Mouse (Mus musculus): ENCODE data around the gene Fam19a4. TPM values are rescaled to one million over a fixed set of nuclear protein-coding genes. Genes with fewer than 3 reads are reported as not detected.
"Not testable (repeated sequence)": the region's sequence is repeated elsewhere in the genome, so short reads cannot be mapped to it uniquely, and the experiment has no call there.

Fam19a4 gene
- polyA plus RNA-seq, 1 experiment from 2014 or later: 0.08 TPM

GRCm38 (mm10) chr6:96944796-96945195, 115.4 kb downstream of the Fam19a4 start:
- Histone ChIP-seq H3K4me2 (no peak overlapping the region), H3K4me1 (replicated peaks) (no peaks in the 10 kb centered on the region), H3K9me3 (replicated peaks) (no peaks in the 10 kb centered on the region), H3K27me3 (replicated peaks) (no peaks in the 10 kb centered on the region), H3K4me3 (no peak overlapping the region), H3K9ac (no peak overlapping the region), H3K27ac (ENCODE audit: poor library complexity, severe bottlenecking) (no peak overlapping the region), H3K36me3 (no peaks in the 10 kb centered on the region)
- ATAC-seq (ENCODE audit: insufficient number of reproducible peaks, low FRiP score): peak; percentile 18; the same call in 1 of the 2 replicates
- 9% methylated on average over 2 of the region's 2 CpGs for WGBS

GRCm38 (mm10) chr6:96935776-96936175, 124.4 kb downstream of the Fam19a4 start:
- 50% methylated on average over 1 of the region's 1 CpGs for WGBS
- no peaks in the 10 kb centered on the region for H3K27me3 ChIP-seq (replicated peaks)
- no peak for ATAC-seq (ENCODE audit: insufficient number of reproducible peaks, low FRiP score)

GRCm38 (mm10) chr6:96909061-96909480, 151.1 kb downstream of the Fam19a4 start:
- no peak overlapping the region for H3K27ac ChIP-seq (ENCODE audit: poor library complexity, severe bottlenecking)
- H3K4me1 ChIP-seq (replicated peaks): no peaks in the 10 kb centered on the region
- H3K4me2 ChIP-seq: no peak overlapping the region
- H3K9me3 ChIP-seq (replicated peaks): no peaks in the 10 kb centered on the region
- no peaks in the 10 kb centered on the region for H3K27me3 ChIP-seq (replicated peaks)
- WGBS: 58% methylated on average over 8 of the region's 8 CpGs
- H3K36me3 ChIP-seq: no peaks in the 10 kb centered on the region
- no peak overlapping the region for H3K9ac ChIP-seq
- ATAC-seq (ENCODE audit: insufficient number of reproducible peaks, low FRiP score): no peak
- no peak overlapping the region for H3K4me3 ChIP-seq

More at GRCm38 (mm10) chr6:96935776-96936175, 124.4 kb downstream of the Fam19a4 start:
- Histone ChIP-seq H3K27ac (ENCODE audit: poor library complexity, severe bottlenecking) (no peak overlapping the region), H3K9me3 (replicated peaks) (peaks cover 4% of the 10 kb centered on the region; the same call in 1 of the 2 replicates), H3K36me3 (no peaks in the 10 kb centered on the region), H3K4me2 (no peak overlapping the region), H3K4me3 (no peak overlapping the region), H3K9ac (no peak overlapping the region), H3K4me1 (replicated peaks) (no peaks in the 10 kb centered on the region)

- ATAC-seq (ENCODE audit: insufficient number of reproducible peaks, low FRiP score); H3K9me3 ChIP-seq (replicated peaks); H3K9ac ChIP-seq; H3K27ac ChIP-seq (ENCODE audit: poor library complexity, severe bottlenecking); H3K4me1 ChIP-seq (replicated peaks); H3K4me2 ChIP-seq; H3K36me3 ChIP-seq; H3K27me3 ChIP-seq (replicated peaks); H3K4me3 ChIP-seq: not testable (repeated sequence)
- 81% methylated on average over 18 of the region's 18 CpGs for WGBS
Measured at GRCm38 (mm10) chr6:96877105-96877504, 183.1 kb downstream of the Fam19a4 start.

DNA sequence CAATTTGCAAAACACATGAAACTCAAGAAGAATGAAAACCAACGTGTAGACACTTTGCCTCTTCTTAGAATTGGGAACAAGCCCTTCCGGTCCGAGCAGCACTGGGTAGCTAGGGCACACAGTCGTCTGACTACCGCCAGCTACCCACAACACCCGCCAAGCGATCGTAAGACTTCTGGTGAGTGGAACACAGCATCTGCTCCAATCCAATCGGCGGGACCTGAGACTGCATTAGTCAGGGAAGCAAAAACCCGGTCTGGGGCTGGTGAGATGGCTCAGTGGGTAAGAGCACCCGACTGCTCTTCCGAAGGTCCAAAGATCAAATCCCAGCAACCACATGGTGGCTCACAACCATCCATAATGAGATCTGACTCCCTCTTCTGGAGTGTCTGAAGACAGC, 183.6 kb downstream of the Fam19a4 start:
- H3K27ac ChIP-seq (ENCODE audit: poor library complexity, severe bottlenecking); H3K4me3 ChIP-seq; H3K36me3 ChIP-seq; H3K9me3 ChIP-seq (replicated peaks); H3K9ac ChIP-seq; H3K4me2 ChIP-seq; H3K27me3 ChIP-seq (replicated peaks); H3K4me1 ChIP-seq (replicated peaks); ATAC-seq (ENCODE audit: insufficient number of reproducible peaks, low FRiP score): not testable (repeated sequence)
- 82% methylated on average over 13 of the region's 13 CpGs for WGBS

DNA sequence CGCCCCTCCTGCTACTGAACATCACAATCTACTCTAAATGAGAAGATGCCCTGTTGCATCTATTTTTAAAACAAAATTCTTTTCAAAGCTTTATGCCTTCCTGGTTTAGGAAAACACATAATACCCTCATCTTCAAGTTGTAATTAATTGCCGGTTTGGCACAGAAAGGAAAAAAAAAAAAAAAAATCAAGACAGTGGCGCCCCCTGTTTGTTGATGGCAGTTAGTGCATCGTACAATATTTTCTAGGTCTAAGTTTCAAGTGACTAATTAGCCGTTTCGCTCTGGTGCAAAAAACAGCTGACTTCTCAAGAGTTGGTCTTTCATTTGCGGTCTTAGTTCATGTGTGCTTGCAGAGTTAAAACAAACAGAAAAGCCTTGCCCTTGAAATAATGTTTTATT, 207.1 kb downstream of the Fam19a4 start:
- H3K4me2 ChIP-seq: no peak overlapping the region
- WGBS: 64% methylated on average over 7 of the region's 7 CpGs
- no peaks in the 10 kb centered on the region for H3K9me3 ChIP-seq (replicated peaks)
- no peaks in the 10 kb centered on the region for H3K27me3 ChIP-seq (replicated peaks)
- ATAC-seq (ENCODE audit: insufficient number of reproducible peaks, low FRiP score): no peak
- H3K36me3 ChIP-seq: no peaks in the 10 kb centered on the region
- no peak overlapping the region for H3K4me3 ChIP-seq
- no peak overlapping the region for H3K9ac ChIP-seq
- no peaks in the 10 kb centered on the region for H3K4me1 ChIP-seq (replicated peaks)
- H3K27ac ChIP-seq (ENCODE audit: poor library complexity, severe bottlenecking): no peak overlapping the region

- Histone ChIP-seq H3K4me1 (replicated peaks) (no peaks in the 10 kb centered on the region), H3K4me3 (no peak overlapping the region), H3K9ac (no peak overlapping the region), H3K4me2 (no peak overlapping the region), H3K27me3 (replicated peaks) (no peaks in the 10 kb centered on the region), H3K27ac (ENCODE audit: poor library complexity, severe bottlenecking) (no peak overlapping the region), H3K36me3 (no peaks in the 10 kb centered on the region), H3K9me3 (replicated peaks) (no peaks in the 10 kb centered on the region)
- 34% methylated on average over 1 of the region's 1 CpGs for WGBS
- no peak for ATAC-seq (ENCODE audit: insufficient number of reproducible peaks, low FRiP score)
Measured at GRCm38 (mm10) chr6:96843944-96844343, 216.3 kb downstream of the Fam19a4 start.

GRCm38 (mm10) chr6:96840634-96841033, 219.6 kb downstream of the Fam19a4 start:
- no peaks in the 10 kb centered on the region for H3K36me3 ChIP-seq
- H3K9ac ChIP-seq: no peak overlapping the region
- WGBS: 59% methylated on average over 3 of the region's 3 CpGs
- ATAC-seq (ENCODE audit: insufficient number of reproducible peaks, low FRiP score): no peak
- no peak overlapping the region for H3K4me2 ChIP-seq
- no peaks in the 10 kb centered on the region for H3K27me3 ChIP-seq (replicated peaks)
- no peaks in the 10 kb centered on the region for H3K4me1 ChIP-seq (replicated peaks)
- no peak overlapping the region for H3K27ac ChIP-seq (ENCODE audit: poor library complexity, severe bottlenecking)
- H3K9me3 ChIP-seq (replicated peaks): no peaks in the 10 kb centered on the region
- H3K4me3 ChIP-seq: no peak overlapping the region

DNA sequence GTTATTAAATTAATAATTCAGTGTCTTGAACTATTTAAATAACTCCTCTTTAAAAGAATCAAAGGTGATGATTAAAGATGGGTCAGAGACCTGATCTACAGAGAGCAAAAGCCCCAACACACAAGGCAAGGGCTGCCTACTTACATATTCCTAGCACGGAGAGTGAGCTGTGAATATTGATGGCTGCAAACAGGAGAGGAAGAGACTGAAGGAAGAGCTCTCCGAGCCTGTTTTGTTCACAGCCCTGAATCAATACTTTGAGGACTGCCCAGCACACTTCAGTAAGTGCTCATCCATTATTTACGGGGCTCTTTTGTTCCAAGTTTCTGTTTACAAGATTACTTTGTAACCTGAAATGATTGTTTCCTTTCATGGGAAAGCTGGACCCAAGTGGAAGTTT, 233.6 kb downstream of the Fam19a4 start:
- H3K4me2 ChIP-seq: no peak overlapping the region
- no peak overlapping the region for H3K27ac ChIP-seq (ENCODE audit: poor library complexity, severe bottlenecking)
- H3K27me3 ChIP-seq (replicated peaks): no peaks in the 10 kb centered on the region
- WGBS: 57% methylated on average over 3 of the region's 3 CpGs
- no peak for ATAC-seq (ENCODE audit: insufficient number of reproducible peaks, low FRiP score)
- H3K4me3 ChIP-seq: no peak overlapping the region
- no peak overlapping the region for H3K9ac ChIP-seq
- no peaks in the 10 kb centered on the region for H3K36me3 ChIP-seq
- no peaks in the 10 kb centered on the region for H3K9me3 ChIP-seq (replicated peaks)
- H3K4me1 ChIP-seq (replicated peaks): no peaks in the 10 kb centered on the region

GRCm38 (mm10) chr6:96802981-96803380, 257.2 kb downstream of the Fam19a4 start:
- Histone ChIP-seq H3K9me3 (replicated peaks) (no peaks in the 10 kb centered on the region), H3K9ac (no peak overlapping the region), H3K27ac (ENCODE audit: poor library complexity, severe bottlenecking) (no peak overlapping the region), H3K27me3 (replicated peaks) (no peaks in the 10 kb centered on the region), H3K36me3 (no peaks in the 10 kb centered on the region), H3K4me2 (no peak overlapping the region), H3K4me3 (no peak overlapping the region), H3K4me1 (replicated peaks) (no peaks in the 10 kb centered on the region)
- no peak for ATAC-seq (ENCODE audit: insufficient number of reproducible peaks, low FRiP score)
- 33% methylated on average over 3 of the region's 3 CpGs for WGBS

GRCm38 (mm10) chr6:96798746-96799145, 261.5 kb downstream of the Fam19a4 start:
- ATAC-seq (ENCODE audit: insufficient number of reproducible peaks, low FRiP score): no peak
- H3K9ac ChIP-seq: no peak overlapping the region
- no peaks in the 10 kb centered on the region for H3K36me3 ChIP-seq
- no peaks in the 10 kb centered on the region for H3K27me3 ChIP-seq (replicated peaks)
- H3K27ac ChIP-seq (ENCODE audit: poor library complexity, severe bottlenecking): no peak overlapping the region
- H3K4me3 ChIP-seq: no peak overlapping the region
- H3K4me1 ChIP-seq (replicated peaks): no peaks in the 10 kb centered on the region
- no peak overlapping the region for H3K4me2 ChIP-seq
- WGBS: 71% methylated on average over 1 of the region's 1 CpGs
- H3K9me3 ChIP-seq (replicated peaks): no peaks in the 10 kb centered on the region

- WGBS: 69% methylated on average over 4 of the region's 4 CpGs
- H3K27me3 ChIP-seq (replicated peaks): no peaks in the 10 kb centered on the region
- no peaks in the 10 kb centered on the region for H3K36me3 ChIP-seq
- no peak overlapping the region for H3K4me3 ChIP-seq
- no peak for ATAC-seq (ENCODE audit: insufficient number of reproducible peaks, low FRiP score)
- no peak overlapping the region for H3K27ac ChIP-seq (ENCODE audit: poor library complexity, severe bottlenecking)
- H3K9me3 ChIP-seq (replicated peaks): no peaks in the 10 kb centered on the region
- H3K9ac ChIP-seq: no peak overlapping the region
- no peak overlapping the region for H3K4me2 ChIP-seq
- no peaks in the 10 kb centered on the region for H3K4me1 ChIP-seq (replicated peaks)
Measured at GRCm38 (mm10) chr6:96797451-96797850, 262.8 kb downstream of the Fam19a4 start.

All from heart, embryonic 12.5 days (tissue).